Mouse (Mus musculus) R1 (cell line): ENCODE measurements around the gene Phkg2.

Source experiments
- DNase-seq: peaks from one replicate; pipeline ENCODE4 v3.0.0-alpha.2; 2018; ENCODE audit warnings: low read depth, low spot score

Phkg2 gene

DNA sequence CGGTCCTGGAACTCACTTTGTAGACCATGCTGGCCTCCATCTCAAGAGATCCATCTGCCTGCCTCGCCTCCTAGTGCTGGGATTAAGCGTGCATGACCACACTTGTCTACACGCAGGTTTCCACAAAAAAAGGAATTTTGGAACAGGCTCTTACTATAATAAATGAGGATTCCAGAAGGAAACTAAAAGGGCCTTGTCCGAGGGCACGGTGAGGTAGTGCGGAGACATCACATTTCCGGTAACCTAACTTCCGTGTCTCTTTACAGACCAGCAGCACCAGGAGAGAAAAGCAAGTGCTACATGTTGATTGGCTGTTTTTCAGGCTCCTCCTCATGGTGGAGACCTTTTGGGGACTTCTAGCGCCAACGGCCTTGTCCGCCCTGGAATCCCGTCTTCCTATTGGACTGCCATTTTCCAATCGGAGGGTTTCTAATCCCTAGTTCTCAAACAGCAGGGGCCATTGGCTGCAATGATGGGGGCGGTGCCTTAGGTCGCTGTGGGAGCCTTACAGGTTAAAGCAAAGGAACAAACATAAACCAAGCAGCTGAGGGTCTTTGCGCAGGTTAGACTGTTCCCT lies at the start of gene Phkg2:
Gene Phkg2 (plus strand): TSS at position 446 of the 577 bp plus-strand sequence.
- DNase-seq = peak; percentile 100

DNA sequence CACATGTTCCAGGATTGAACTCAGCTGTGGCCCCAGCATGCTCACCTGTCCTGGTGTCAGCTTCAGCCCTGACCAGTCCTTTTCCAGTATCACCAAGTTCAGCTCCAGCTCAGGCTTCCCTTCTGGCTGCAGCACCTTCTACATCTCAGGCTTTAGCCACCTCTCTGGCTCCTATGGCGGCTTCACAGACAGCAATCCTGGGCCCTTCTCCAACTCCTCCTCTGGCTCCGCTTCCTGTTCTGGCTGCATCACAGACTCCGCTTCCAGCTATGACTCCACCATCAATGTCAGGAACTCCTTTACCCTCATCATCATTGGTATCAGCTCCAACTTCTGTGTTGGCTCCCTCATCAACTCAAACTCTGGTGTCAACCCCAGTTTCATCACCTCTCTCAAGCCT lies 31.5 kb upstream of the Phkg2 start:
- no peak for DNase-seq

DNA sequence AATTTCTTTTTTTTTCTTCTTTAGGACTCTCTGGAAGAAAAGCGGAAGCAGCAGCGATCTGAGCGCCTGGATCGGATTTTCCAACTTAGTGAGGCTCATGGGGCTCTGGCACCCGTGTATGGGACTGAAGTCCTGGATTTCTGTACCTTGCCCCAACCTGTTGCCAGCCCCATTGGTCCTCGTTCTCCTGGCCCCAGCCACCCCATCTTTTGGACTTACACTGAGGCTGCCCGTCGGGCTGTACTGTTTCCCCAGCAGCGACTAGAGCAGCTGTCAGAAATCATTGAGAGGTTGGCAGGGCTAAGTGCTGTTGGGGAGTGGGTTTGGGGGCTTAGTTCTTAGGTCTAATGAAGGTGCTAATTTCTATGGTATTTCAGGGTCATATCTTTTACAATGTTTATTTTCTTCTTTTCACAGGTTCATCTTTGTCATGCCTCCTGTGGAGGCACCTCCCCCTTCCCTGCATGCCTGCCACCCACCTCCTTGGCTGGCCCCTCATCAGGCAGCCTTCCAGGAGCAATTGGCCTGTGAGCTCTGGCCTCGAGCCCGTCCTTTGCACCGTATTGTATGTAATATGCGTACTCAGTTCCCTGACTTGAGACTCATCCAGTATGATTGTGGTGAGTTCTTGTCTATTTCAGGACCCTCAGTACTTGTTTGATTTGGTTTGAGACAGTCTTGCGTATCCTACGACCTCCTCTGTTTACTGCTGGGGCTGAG lies 23.9 kb upstream of the Phkg2 start:
- no peak for DNase-seq

DNA sequence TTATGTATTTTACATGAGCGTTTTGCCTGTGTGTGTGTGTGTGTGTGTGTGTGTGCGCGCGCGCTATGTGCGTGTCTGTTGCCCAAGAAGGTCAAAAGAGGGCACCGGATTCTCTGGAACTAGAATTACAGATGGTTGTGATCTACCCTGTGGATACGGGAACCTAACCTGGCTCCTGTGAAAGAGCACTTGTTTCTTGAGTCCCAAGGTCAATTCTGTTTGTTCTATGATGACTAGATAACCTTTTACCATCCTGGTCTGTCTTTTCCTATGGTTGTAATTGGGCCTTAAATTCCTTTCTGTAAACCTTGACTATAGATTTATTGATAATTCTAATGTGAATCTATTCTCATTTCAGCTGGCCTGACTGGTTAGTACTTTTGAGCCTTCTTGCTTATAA lies 21.6 kb upstream of the Phkg2 start:
- no peak for DNase-seq

DNA sequence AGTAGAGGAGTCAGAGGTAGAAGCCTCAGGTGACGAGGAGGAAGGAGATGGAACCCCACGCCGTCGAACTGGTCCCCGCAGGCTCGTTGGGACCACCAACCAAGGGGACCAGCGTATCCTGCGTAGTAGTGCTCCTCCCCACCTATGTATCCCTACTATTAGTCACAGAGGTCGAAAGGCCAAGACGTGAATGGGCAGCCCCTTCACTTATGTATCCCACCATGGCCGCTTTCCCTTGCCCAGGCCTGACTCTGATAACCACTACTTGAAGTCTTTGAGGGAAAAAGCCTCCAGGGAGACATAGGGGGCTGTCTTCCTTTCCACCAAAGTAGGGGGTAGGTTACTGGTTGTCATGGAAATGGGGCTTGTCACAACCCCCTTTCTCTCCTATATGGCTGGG lies 12.6 kb upstream of the Phkg2 start:
- peak; percentile 45 for DNase-seq

DNA sequence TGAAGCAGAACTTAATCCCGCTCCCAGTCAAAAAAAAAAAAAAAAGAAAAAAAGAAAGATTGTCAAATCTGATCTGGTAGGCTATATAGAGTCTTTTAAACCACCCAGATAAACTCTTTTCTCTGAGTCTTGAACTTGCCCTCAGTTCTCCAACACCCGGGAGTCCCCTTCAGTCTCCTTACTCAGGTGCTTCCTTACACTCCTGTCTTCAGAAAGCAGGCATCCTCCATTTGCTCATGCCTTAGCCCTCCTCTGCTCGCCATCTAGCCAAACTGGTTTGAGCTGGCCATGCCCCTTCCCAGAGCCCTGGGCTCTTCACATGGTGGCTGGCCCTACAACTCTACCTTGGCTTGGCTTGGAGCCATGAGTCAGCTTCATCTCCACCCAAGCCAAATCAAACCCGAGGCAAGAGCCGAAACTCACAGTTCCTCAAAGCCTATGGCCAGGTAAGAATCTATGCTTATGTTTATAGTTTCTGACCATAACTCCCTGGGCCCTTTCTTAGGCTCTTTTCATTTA lies 11.7 kb upstream of the Phkg2 start, which contains the start of gene Tmem265:
Gene Tmem265 (plus strand): TSS at position 51 of the 519 bp plus-strand sequence.
- DNase-seq = no peak

DNA sequence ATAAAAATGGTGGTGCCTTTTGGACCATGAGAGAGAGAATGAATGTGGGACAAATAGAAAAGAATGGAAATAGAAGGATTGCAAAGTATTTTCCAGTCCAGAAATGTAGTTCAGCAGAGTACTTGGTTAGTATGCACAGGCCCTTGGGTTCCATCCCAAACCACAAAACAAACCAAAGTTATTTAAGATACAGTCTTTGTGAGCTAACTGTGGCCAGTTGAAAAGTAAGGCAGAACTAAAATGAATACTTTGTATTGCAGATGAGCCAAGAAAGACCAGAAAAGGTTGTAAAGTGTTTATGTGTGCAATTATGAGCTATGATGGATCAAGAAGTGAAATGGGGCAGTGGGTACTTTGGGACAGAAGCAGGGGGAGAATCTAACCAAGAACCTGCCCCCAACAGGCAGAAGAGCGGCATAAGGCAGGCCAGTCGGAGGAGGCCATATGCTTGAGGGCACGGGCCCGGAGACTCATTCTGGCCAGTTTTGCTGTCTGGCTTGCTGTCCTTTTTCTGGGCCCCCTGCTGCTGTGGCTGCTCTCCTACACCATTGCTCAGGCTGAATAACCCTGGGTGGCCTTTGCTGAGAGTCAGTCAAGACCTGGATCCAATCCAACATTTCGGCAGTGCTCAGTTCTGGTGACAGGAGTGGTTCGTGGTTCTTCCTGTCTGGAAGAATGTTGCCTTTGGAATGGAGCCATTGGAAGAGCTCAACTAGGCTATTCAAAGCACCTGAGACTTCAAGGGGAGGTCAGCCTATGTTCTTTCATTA lies 8.6 kb upstream of the Phkg2 start:
- no peak for DNase-seq

DNA sequence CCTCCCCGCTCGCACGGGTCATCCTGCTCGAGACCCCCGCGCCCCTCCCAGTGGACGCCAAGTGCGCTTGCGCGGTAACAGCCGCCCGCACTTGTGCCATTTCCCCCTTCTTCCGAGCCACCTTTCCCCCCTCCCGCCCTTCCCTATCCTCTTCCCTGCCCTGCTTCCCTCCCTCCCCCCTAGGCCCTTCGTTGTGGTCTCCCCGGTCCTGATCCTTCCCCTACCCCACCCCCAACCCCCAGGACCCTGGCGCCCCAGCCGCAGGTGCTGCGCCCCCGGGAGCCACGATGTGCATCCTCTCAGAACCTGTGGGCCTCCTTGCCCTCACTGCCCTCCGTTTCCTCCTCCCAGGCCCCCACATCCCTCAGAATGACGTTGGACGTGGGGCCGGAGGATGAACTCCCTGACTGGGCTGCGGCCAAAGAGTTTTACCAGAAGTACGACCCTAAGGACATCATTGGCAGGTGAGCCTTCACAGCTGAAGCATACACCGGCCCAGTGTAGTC lies 416 bp downstream of the Phkg2 start:
- no peak for DNase-seq

DNA sequence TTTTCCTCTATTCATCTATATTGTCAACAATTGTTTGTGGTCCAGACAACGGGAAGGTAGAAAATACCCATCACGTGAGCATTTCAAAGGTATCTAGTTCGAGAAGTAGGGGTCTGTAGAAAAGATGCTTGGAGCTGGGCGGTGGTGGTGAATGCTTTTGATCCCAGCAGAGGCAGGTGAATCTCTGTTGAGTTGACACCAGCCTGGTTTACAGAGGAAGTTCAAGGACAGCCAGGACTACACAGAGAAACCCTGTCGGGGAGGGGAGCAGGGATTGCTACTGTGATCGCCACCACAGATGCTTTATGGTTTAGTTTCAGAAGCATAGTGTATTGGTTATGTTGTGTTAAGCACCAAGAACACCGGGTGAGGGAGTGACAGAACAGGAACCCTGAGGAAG lies 975 bp downstream of the Phkg2 start:
- DNase-seq = no peak

DNA sequence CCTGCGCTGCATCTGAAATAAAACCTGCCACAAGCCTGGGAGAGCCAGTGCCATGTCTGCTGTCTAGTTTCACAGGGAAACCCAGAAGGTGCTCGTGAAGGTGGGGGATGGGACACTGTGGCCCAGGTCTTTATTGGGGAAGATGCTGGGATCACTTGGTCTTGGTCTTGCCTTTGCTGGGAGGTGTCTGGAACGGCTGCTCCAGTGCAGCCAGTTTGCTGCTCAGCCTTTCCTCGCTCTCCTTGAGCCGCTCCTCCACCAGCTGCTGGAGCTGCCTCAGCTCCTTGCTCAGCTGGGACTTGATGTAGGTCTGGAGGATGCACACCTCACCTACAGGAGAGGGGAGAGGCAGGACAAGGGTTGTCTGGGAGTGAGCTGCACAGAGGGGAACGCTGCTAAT lies 10.1 kb downstream of the Phkg2 start:
- no peak for DNase-seq

DNA sequence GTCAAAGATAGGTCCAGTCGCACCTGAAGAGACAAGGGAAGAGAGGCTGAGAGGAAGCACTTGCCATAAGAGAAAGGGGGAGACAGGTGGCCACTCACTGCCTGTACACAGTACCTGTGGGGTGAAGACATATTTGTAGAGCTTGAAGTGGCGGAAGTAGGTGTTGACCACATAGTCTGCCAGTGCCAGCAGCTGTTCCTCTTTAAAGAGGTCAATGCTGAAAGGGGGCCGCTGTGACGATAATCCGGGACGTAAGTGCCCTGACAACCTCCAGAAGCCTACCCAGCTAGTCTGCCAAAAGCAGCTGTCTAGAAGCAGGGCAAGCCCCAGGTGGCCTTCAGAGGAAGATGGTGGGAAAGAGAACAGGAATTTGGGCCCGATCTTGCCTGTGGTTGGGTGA lies 11.9 kb downstream of the Phkg2 start:
- peak; percentile 21 for DNase-seq

DNA sequence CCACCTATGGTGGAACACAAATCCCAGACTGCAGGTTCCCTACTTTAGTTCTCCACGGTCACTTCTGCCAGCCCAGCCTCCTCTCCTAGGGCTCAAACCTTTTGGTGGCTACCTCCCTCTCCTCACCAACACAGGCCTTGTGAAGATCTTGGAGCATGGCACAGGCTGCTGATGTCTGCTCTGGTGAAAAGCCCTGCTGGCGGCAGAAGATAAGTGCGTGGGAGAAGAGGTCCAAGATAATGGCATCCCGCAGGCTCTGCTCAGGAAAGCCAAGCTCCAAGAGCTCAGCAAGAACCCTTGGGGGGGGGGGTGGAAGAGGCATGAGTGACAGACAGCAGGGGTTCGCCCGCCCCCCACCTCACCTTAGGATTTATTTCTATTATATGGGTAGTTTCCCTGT lies 13.0 kb downstream of the Phkg2 start:
- DNase-seq = no peak

DNA sequence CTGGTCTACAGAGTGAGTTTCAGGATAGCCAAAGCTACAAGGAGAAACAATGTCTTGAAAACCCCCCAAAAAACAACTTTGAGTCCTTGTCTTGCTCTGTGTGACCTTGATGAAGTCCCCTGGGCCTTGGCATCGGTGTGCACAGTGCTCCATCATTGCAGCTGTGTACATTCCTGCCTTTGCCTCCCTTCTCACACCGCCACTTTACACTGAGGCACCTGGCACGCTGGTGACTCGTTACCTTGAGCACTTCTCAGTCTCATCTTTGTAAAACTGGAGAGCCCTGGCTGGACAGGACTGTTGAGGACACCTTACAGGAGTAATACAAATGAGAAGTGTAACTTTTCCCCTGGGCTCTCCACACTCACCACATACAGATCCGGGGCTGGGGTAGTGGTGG lies 14.1 kb downstream of the Phkg2 start:
- no peak for DNase-seq

DNA sequence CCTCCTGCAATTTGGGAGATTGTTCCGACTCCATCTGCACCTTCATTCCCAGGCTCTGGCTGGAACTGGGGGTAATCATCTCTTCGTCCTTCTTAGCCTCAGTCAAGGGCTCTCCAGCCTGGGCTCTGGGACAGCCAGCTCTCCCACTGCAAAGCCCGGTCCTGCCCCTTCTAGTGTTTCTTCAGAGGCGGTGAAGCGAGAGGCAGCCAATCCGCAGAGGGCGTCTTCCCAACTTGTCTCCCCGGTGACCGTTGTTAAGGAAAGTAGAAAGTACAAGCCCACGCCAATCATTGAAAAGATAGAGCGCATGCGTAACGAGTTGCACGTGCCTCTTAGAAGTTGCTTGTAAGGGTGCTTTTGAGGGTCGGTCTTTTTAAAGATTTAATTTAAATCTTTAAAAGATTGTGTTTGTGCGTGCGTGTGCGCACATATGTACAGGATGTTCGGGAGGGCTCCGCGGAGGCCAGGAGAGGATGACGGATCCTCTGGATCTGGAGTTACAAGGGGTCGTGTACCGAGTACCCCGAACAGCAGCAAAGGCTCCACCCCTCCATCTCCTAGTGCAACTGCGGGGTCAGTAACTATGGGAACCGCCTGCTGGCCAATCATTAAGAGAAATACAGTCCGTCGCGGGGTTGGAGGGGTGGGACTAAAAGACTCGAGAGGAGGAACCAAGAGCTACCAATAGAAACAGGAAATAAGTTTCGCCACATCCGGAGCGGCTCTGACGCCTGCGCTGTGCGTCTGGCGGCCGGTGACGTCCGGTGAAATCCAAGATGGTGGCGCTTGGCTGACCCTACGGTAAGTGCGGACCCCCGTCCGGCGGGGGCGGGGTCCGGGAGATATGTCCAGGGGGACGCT lies 15.1 kb downstream of the Phkg2 start, which contains the start of the genes Ccdc189 and Rnf40:
Gene Ccdc189 (minus strand): TSS at position 585 of the 861 bp plus-strand sequence.
Gene Rnf40 (plus strand): TSS at position 757 of the 861 bp plus-strand sequence.
- peak; percentile 100 for DNase-seq

DNA sequence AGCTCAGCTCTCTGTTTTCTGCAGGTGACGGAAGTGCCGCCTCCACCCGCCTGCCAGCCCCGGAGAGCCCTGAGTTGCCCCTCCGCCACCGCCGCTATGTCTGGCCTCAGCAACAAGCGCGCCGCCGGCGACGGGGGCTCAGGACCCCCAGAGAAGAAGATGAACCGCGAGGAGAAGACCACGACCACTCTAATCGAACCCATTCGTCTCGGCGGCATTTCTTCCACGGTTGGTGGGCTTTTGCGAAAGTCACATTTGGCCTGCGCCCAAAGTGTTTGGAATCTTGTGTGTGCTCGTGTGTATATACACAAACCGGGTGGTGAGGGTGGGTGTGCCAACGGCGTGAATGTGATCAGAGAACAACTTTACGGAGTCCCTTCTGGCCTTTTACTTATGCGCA lies 15.8 kb downstream of the Phkg2 start:
- DNase-seq = peak; percentile 27

DNA sequence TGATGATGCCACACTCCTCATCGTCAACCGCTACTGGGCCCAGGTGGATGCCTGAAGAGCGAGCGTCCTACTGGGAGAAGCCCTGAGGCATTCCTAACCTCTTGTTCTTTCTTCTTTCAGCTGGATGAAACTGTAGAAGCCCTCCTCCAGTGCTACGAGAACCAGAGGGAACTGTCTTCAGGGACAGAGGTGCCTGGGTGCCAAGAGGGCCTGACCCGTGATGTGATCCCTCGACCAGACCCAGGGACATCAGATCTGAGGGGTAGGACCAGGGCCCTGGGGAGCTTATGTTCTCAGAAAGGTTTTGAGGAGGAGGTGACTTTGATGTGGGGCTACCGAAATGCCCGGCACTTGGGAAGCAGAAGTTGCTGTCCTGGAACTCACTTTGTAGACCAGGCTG lies 16.5 kb downstream of the Phkg2 start:
- DNase-seq = no peak

DNA sequence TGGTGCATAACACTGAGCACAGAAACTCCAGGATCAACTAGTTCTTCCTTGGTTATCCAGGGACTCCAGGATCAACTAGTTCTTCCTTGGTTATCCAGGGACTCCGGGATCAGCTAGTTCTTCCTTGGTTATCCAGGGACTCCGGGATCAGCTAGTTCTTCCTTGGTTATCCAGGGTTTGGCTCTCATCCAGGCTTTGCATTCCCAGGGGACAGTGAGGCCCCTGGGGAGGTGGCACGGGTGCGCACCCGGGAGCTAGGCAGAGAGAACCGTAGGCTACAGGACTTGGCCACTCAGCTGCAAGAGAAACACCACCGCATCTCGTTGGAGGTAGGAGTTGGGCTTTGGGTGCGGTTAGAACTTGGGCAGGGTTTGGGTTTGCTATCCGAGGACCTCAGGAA lies 18.0 kb downstream of the Phkg2 start:
- DNase-seq = no peak

DNA sequence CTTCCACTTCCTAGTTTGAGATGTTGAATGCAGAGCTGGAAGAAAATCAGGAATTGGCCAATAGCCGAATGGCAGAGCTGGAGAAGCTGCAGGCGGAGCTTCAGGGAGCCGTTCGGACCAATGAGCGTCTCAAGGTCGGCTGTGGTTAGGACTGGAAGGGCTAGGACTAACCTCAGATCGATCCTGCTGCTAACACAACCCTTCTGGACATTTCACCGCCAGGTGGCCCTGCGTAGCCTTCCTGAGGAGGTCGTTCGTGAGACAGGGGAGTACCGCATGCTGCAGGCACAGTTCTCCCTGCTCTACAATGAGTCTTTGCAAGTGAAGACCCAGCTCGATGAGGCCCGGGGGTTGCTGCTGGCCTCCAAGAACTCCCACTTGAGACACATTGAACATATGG lies 19.4 kb downstream of the Phkg2 start:
- peak; percentile 87 for DNase-seq

DNA sequence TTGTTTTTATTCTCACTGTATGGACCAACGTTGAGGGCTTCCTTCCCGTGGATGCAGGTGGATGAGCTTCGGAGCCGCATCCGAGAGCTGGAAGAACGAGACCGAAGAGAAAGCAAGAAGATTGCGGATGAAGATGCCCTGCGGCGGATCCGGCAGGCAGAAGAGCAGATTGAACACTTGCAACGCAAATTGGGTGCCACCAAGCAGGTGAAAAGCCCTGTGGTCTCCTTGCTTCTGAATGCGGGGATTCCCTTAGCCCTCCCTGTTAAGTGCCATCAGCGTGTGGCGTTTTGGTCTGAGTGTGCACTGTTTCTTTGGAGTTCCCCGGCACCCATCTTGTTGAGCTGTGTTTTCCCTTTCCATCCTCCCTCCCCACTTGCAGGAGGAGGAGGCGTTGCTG lies 23.6 kb downstream of the Phkg2 start:
- no peak for DNase-seq

DNA sequence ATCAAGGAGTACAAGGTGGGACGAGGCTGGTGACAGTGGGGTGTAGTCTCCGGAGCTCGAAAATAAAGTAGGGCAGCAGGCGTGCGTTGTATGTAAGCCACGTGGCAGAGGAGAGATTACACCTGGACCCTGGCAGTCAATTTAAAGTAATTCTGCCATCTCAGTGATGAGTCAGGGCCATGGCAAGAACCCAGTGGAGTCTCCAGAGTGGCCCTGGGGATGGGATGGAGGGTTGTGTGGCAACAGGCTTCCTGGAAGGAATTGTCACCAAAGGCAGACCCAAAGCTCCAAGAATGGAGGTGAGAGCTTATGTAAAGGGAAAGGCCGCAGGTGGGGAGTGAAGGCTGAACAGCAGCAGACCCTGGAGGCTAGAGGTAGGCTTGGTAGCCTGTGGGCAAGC lies 27.5 kb downstream of the Phkg2 start:
- no peak for DNase-seq

DNA sequence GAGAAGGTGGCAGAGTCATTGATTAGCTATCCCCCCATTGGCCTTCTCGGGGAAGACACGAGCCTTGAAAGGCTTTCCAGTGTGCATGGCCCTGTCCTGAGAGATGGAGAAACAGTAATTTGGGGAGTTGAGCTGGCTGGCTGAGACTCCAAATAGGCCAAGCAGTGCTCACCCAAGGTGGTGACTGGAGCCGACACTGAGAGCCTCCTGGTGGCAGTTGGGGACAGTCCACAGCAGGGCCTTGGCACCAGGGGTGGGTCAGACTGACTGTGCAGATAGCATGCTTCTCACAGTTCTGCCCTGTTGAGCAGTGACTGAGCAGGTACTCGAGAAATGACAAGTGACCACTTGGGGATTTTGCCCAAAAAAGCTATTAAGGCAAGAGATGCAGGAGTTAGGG lies 28.6 kb downstream of the Phkg2 start:
- DNase-seq = no peak
